Mouse (Mus musculus) CD4-positive, CD25-positive, alpha-beta regulatory T cell, adult 2 months (primary cell): ENCODE measurements around the gene Bhlhb9.
"Not testable (repeated sequence)": the region's sequence is repeated elsewhere in the genome, so short reads cannot be mapped to it uniquely, and the experiment has no call there.

ENCODE experiments used
- DNase-seq: peaks from one replicate; pipeline ENCODE4 v3.0.0-alpha.2; 2012; ENCODE audit warnings: low read depth, low spot score

Gene Bhlhb9

GRCm38 (mm10) chrX:135797212-135797644, at the start of gene Bhlhb9:
TSS of gene Bhlhb9 (plus strand) at chrX:135797594.
- DNase-seq, result peak; percentile 83

- peak; percentile 83 for DNase-seq
Measured at GRCm38 (mm10) chrX:135752832-135753231, 44.6 kb upstream of the Bhlhb9 start.

GRCm38 (mm10) chrX:135761707-135762106, 35.7 kb upstream of the Bhlhb9 start:
- peak; percentile 44 for DNase-seq

GRCm38 (mm10) chrX:135768043-135768548, 29.3 kb upstream of the Bhlhb9 start:
- DNase-seq, result no peak

GRCm38 (mm10) chrX:135768565-135768964, 28.8 kb upstream of the Bhlhb9 start:
- DNase-seq, result no peak

- no peak for DNase-seq
Measured at GRCm38 (mm10) chrX:135791536-135791935, 5.9 kb upstream of the Bhlhb9 start.

- DNase-seq, result no peak
Measured at GRCm38 (mm10) chrX:135792326-135792725, 5.1 kb upstream of the Bhlhb9 start.

GRCm38 (mm10) chrX:135795591-135796304, 1.6 kb upstream of the Bhlhb9 start:
- peak; percentile 59 for DNase-seq

- DNase-seq, result peak; percentile 18
Measured at GRCm38 (mm10) chrX:135796305-135797211, 836 bp upstream of the Bhlhb9 start.

- no peak for DNase-seq
Measured at GRCm38 (mm10) chrX:135804149-135804548, 6.8 kb downstream of the Bhlhb9 start.

- DNase-seq, result peak; percentile 66
Measured at GRCm38 (mm10) chrX:135805780-135806179, 8.4 kb downstream of the Bhlhb9 start.

GRCm38 (mm10) chrX:135835896-135836295, 38.5 kb downstream of the Bhlhb9 start:
- DNase-seq, result not testable (repeated sequence)

- DNase-seq, result no peak
Measured at GRCm38 (mm10) chrX:135837896-135838295, 40.5 kb downstream of the Bhlhb9 start.

- DNase-seq, result peak; percentile 41
Measured at GRCm38 (mm10) chrX:135838521-135839360, 41.3 kb downstream of the Bhlhb9 start, which contains the start of gene Gprasp2. TSS of gene Gprasp2 (plus strand) at chrX:135839034.

- DNase-seq, result peak; percentile 74
Measured at GRCm38 (mm10) chrX:135839397-135840391, 42.3 kb downstream of the Bhlhb9 start.

- not testable (repeated sequence) for DNase-seq
Measured at GRCm38 (mm10) chrX:135866806-135867205, 69.4 kb downstream of the Bhlhb9 start.

- DNase-seq, result no peak
Measured at GRCm38 (mm10) chrX:135876679-135877078, 79.3 kb downstream of the Bhlhb9 start.

GRCm38 (mm10) chrX:135879626-135880025, 82.2 kb downstream of the Bhlhb9 start:
- no peak for DNase-seq

- DNase-seq, result peak; percentile 84
Measured at GRCm38 (mm10) chrX:135885411-135886233, 88.2 kb downstream of the Bhlhb9 start.
